In the genomic region with DNA sequence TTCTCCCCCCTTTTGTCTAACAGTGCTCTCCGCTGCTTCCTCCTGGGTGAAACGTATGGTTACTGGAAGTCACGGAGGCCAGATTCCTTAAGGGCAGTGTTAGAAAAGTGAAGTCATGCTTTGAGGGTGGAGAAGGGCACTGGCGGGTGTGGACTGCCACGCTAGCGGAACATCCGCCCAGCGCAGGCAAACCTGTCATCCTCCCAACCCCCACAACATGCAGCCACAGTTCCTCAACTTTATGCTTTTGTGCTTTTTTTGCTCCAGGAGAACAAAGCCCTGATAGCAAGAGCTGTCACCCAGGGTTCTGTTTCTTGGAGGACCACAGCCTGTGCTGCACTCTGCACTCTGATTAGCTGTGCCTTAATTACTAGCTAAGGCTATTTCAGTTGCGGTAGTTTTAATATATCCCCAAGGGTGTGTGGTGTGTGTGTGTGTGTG, we compare ENCODE assay signal across 8 mouse cellular contexts. TPM values are rescaled to one million over a fixed set of nuclear protein-coding genes. Genes with fewer than 3 reads are reported as not detected.
DNase-seq lines count a peak whose midpoint lies in the region; ATAC-seq and TF ChIP-seq lines count a peak whose summit lies in the region.

No protein-coding gene starts in this region.

- H3K4me3 ChIP-seq in heart, embryonic 10.5 days, result peak overlapping the region; percentile 31; the same call in 1 of the 2 replicates
- H3K4me3 ChIP-seq in stomach, postnatal 0 days (ENCODE audit: low read depth, low read length), result no peak overlapping the region

- WGBS in heart, embryonic 10.5 days, result 32% methylated on average over 9 of the region's 9 CpGs
- 23% methylated on average over 9 of the region's 9 CpGs for WGBS in stomach, postnatal 0 days

- peak overlapping the region; percentile 31 for H3K4me2 ChIP-seq in stomach, postnatal 0 days (replicated peaks; ENCODE audit: low read depth)

- no peak overlapping the region for H3K9ac ChIP-seq in stomach, postnatal 0 days (ENCODE audit: low read length)

- no peak for TF ChIP-seq EP300 in stomach, postnatal 0 days (optimal IDR thresholded peaks at IDR 0.05)

- no peaks in the 10 kb centered on the region for H3K9me3 ChIP-seq in heart, embryonic 10.5 days
- no peaks in the 10 kb centered on the region for H3K9me3 ChIP-seq in stomach, postnatal 0 days (ENCODE audit: control insufficient read depth, low read length)

- H3K36me3 ChIP-seq in heart, embryonic 10.5 days, result no peaks in the 10 kb centered on the region
- no peaks in the 10 kb centered on the region for H3K36me3 ChIP-seq in stomach, postnatal 0 days (ENCODE audit: control insufficient read depth, insufficient read depth, low read length)

- DNase-seq in retina, postnatal 1 day, result peak; percentile 54
- DNase-seq in retina, embryonic 14.5 days (ENCODE audit: low spot score), result no peak
- peak; percentile 15 to 39 for DNase-seq in cerebellum, postnatal 14 days
- DNase-seq in heart, embryonic 10.5 days (ENCODE audit: low spot score), result no peak
- peak; percentile 33 for DNase-seq in kidney, postnatal 10 days
- DNase-seq in stomach, postnatal 0 days (ENCODE audit: low spot score), result peak; percentile 73
- no peak for DNase-seq in layer of hippocampus, adult 8-10 months (ENCODE audit: low spot score in 2 of 2)

- TF ChIP-seq CTCF in stomach, postnatal 0 days (IDR thresholded peaks at IDR 0.05; ENCODE audit: low read depth), result no peak

- ATAC-seq in megakaryocyte, adult 5-6 weeks (ENCODE audit: poor library complexity, severe bottlenecking), result peak; percentile 86
- ATAC-seq in stomach, postnatal 0 days (ENCODE audit: low FRiP score, low TSS enrichment), result peak; percentile 80

- no peaks in the 10 kb centered on the region for H3K27me3 ChIP-seq in heart, embryonic 10.5 days (ENCODE audit: insufficient read depth, poor library complexity, severe bottlenecking)
- H3K27me3 ChIP-seq in stomach, postnatal 0 days (ENCODE audit: control insufficient read depth, insufficient read depth, low read length), result no peaks in the 10 kb centered on the region

- H3K27ac ChIP-seq in heart, embryonic 10.5 days, result peak overlapping the region; percentile 26
- peak overlapping the region; percentile 78 for H3K27ac ChIP-seq in stomach, postnatal 0 days (replicated peaks)

- H3K4me1 ChIP-seq in heart, embryonic 10.5 days, result peaks cover 20% of the 10 kb centered on the region
- peaks cover 5% of the 10 kb centered on the region; the same call in 1 of the 2 replicates for H3K4me1 ChIP-seq in stomach, postnatal 0 days (replicated peaks; ENCODE audit: control insufficient read depth, insufficient read depth)

RNA-seq across cellular contexts. Expression of gene Akap6, which starts 2.0 kb away (rescaled TPM):
- polyA plus RNA-seq in heart, embryonic 10.5 days (2016; fragmentation: Nextera tagmentation; extraction: Ambion mirVana), result 2.3 and 6.0 TPM in 2 replicates
- not detected in 2 replicates for total RNA-seq in megakaryocyte, adult 5-6 weeks (2015)
- not detected in 2 replicates for total RNA-seq in megakaryocyte, adult 5-6 weeks (2017)
- polyA plus RNA-seq in stomach, postnatal 0 days (2015; fragmentation: Nextera tagmentation; extraction: Ambion mirVana), result 0.65 and 0.76 TPM in 2 replicates
- total RNA-seq in layer of hippocampus, adult 8-10 months (2022), result 100 to 1,000 TPM; 118 to 135 (median 126) TPM

Comparison
In these comparisons a context has a peak if more than half of its experiments do, and no peak if none do; other contexts are left out.
1. DNase-seq: peak in retina, postnatal 1 day (single experiment), cerebellum, postnatal 14 days (2 of 2), kidney, postnatal 10 days (single experiment) and stomach, postnatal 0 days (single experiment); none in retina, embryonic 14.5 days (single experiment), heart, embryonic 10.5 days (single experiment) and layer of hippocampus, adult 8-10 months (0 of 2).
2. RNA of gene Akap6, which starts 2.0 kb away (total RNA-seq): 118 to 135 TPM in layer of hippocampus, adult 8-10 months; not detected in megakaryocyte, adult 5-6 weeks; every median in the first group is over 100 times any median in the second.